Mouse (Mus musculus) thymus, postnatal 25 days (tissue): ENCODE data around the gene Smarca5.

ENCODE experiments used
- DNase-seq: peaks from one replicate; pipeline ENCODE4 v3.0.0; 2022

Smarca5 gene

DNA sequence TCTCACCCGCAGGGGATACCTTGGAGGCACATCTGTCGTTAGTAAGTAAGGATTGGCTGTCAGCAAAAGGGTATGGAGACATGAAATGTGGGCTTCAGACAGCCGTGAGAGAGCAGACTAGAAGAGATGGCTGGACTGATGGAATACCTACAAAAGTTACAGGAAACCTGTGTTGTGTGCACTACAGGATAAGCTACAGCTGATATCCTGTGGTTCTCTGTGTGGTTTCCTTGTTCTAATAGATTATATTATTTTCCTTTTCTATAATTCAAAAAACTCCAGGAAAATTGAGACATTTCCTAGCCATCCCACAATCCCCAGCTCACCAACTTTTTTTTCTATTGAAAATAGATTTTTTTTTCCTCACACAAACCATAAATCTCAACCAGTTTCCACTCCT, 75.8 kb downstream of the Smarca5 start:
- DNase-seq = no peak

DNA sequence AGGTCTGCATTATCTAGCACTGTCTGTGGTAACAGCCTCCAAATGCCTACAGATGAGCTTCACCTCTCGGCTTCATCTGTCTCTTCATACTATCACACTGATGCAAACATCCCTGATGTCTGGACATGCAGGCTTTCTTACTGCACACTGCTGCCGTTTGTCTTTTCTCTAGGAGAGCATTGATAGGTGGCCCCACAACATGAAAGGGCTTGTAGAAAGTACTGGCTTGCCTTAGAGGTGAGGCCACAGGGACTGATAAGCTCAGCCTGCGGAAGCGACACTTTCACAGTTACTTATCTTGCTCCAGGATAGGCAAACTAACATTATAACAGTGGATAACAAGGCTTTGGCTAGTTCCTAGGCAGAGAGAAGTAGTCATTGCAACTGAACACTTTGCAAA, 78.2 kb downstream of the Smarca5 start:
- DNase-seq = no peak

DNA sequence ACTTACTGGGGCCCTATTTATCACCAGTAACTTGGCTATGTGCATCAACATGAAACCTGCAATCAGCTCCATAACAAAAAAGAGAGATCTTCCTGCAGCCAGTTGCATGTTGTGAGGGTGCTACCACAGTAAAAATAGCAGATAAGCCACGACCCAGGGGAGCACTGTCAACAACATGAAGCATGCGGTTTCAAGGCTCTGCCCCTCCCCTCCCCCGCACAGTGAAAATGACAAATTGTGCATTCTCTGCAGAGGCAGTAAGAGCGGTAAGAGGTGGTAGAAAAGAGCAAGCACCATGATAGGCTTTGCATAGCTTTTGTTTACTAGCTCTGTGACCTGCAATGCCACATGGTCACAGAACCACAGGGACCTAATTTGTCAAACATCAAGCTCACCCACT, 81.7 kb downstream of the Smarca5 start:
- DNase-seq = no peak
